Mouse (Mus musculus): ENCODE data around the gene Rassf3. TPM values are rescaled to one million over a fixed set of nuclear protein-coding genes. Genes with fewer than 3 reads are reported as not detected.

The Rassf3 gene
- total RNA-seq, 1 experiment, result 13.1 TPM

- H3K27ac ChIP-seq (ENCODE audit: insufficient read depth, low read depth, low read length, poor library complexity, severe bottlenecking), result no peak overlapping the region
- TF ChIP-seq HCFC1 (IDR thresholded peaks at IDR 0.05; ENCODE audit: borderline replicate concordance, insufficient read depth, low read length) (no peak), CHD2 (IDR thresholded peaks at IDR 0.05; ENCODE audit: low read depth, low read length) (no peak), ZNF384 (IDR thresholded peaks at IDR 0.05; ENCODE audit: low read depth, low read length) (no peak), ZC3H11A (IDR thresholded peaks at IDR 0.05; ENCODE audit: borderline replicate concordance, low read depth, low read length) (no peak), MAFK (IDR thresholded peaks at IDR 0.05; ENCODE audit: insufficient read depth, low read depth, low read length) (no peak)
- DNase-seq (ENCODE audit: low read depth, low spot score), result no peak
- no peaks in the 10 kb centered on the region for H3K9me3 ChIP-seq (ENCODE audit: control insufficient read depth, insufficient read depth, low read depth, low read length)
- in situ Hi-C loops (cut with MboI; ENCODE audit: low sequenced_read_pairs in 2 of 2, unreplicated experiment in 2 of 2), result no loop called here
- H3K4me3 ChIP-seq (ENCODE audit: insufficient read depth in 1 of 2, low read depth in 1 of 2, low read length in 2 of 2, poor library complexity in 1 of 2, severe bottlenecking in 1 of 2), result no peak overlapping the region
- no peaks in the 10 kb centered on the region for H3K36me3 ChIP-seq (ENCODE audit: control insufficient read depth, insufficient read depth, low read length, poor library complexity, severe bottlenecking)
- peaks cover 0 to 8% of the 10 kb centered on the region in 2 experiments; a peak in 3 of 4 replicates for H3K4me1 ChIP-seq (ENCODE audit: control insufficient read depth in 2 of 2, insufficient read depth in 2 of 2, low read length in 2 of 2, poor library complexity in 1 of 2)
- no peak overlapping the region for H3K9ac ChIP-seq (ENCODE audit: insufficient read depth, low read depth, low read length, poor library complexity, severe bottlenecking)
These were observed 16.6 kb upstream of the Rassf3 start for GRCm38 (mm10) chr10:121492608-121493315.

- DNase-seq (ENCODE audit: low read depth, low spot score), result no peak
- H3K27ac ChIP-seq (ENCODE audit: insufficient read depth, low read depth, low read length, poor library complexity, severe bottlenecking), result no peak overlapping the region
- in situ Hi-C loops (cut with MboI; ENCODE audit: low sequenced_read_pairs in 2 of 2, unreplicated experiment in 2 of 2), result no loop called here
- H3K4me3 ChIP-seq (ENCODE audit: insufficient read depth in 1 of 2, low read depth in 1 of 2, low read length in 2 of 2, poor library complexity in 1 of 2, severe bottlenecking in 1 of 2), result no peak overlapping the region
- H3K36me3 ChIP-seq (ENCODE audit: control insufficient read depth, insufficient read depth, low read length, poor library complexity, severe bottlenecking), result no peaks in the 10 kb centered on the region
- H3K9ac ChIP-seq (ENCODE audit: insufficient read depth, low read depth, low read length, poor library complexity, severe bottlenecking), result no peak overlapping the region
- H3K9me3 ChIP-seq (ENCODE audit: control insufficient read depth, insufficient read depth, low read depth, low read length), result no peaks in the 10 kb centered on the region
- TF ChIP-seq ZC3H11A (IDR thresholded peaks at IDR 0.05; ENCODE audit: borderline replicate concordance, low read depth, low read length), result no peak
- TF ChIP-seq ZNF384 (IDR thresholded peaks at IDR 0.05; ENCODE audit: low read depth, low read length), result no peak
- no peak for TF ChIP-seq MAFK (IDR thresholded peaks at IDR 0.05; ENCODE audit: insufficient read depth, low read depth, low read length)
- no peak for TF ChIP-seq CHD2 (IDR thresholded peaks at IDR 0.05; ENCODE audit: low read depth, low read length)
- TF ChIP-seq HCFC1 (IDR thresholded peaks at IDR 0.05; ENCODE audit: borderline replicate concordance, insufficient read depth, low read length), result no peak
- H3K4me1 ChIP-seq (ENCODE audit: control insufficient read depth in 2 of 2, insufficient read depth in 2 of 2, low read length in 2 of 2, poor library complexity in 1 of 2), result peaks cover 0 to 2% of the 10 kb centered on the region in 2 experiments; a peak in 2 of 4 replicates
These were observed 13.8 kb upstream of the Rassf3 start for GRCm38 (mm10) chr10:121489941-121490340.

- Histone ChIP-seq H3K9ac (ENCODE audit: insufficient read depth, low read depth, low read length, poor library complexity, severe bottlenecking) (no peak overlapping the region), H3K36me3 (ENCODE audit: control insufficient read depth, insufficient read depth, low read length, poor library complexity, severe bottlenecking) (no peaks in the 10 kb centered on the region), H3K4me3 (ENCODE audit: insufficient read depth in 1 of 2, low read depth in 1 of 2, low read length in 2 of 2, poor library complexity in 1 of 2, severe bottlenecking in 1 of 2) (no peak overlapping the region), H3K4me1 (ENCODE audit: control insufficient read depth in 2 of 2, insufficient read depth in 2 of 2, low read length in 2 of 2, poor library complexity in 1 of 2) (no peaks in the 10 kb centered on the region), H3K9me3 (ENCODE audit: control insufficient read depth, insufficient read depth, low read depth, low read length) (no peaks in the 10 kb centered on the region), H3K27ac (ENCODE audit: insufficient read depth, low read depth, low read length, poor library complexity, severe bottlenecking) (no peak overlapping the region)
- in situ Hi-C loops (cut with MboI; ENCODE audit: low sequenced_read_pairs in 2 of 2, unreplicated experiment in 2 of 2), result no loop called here
- TF ChIP-seq ZC3H11A (IDR thresholded peaks at IDR 0.05; ENCODE audit: borderline replicate concordance, low read depth, low read length), result no peak
- TF ChIP-seq HCFC1 (IDR thresholded peaks at IDR 0.05; ENCODE audit: borderline replicate concordance, insufficient read depth, low read length), result no peak
- TF ChIP-seq MAFK (IDR thresholded peaks at IDR 0.05; ENCODE audit: insufficient read depth, low read depth, low read length), result no peak
- no peak for TF ChIP-seq CHD2 (IDR thresholded peaks at IDR 0.05; ENCODE audit: low read depth, low read length)
- no peak for TF ChIP-seq ZNF384 (IDR thresholded peaks at IDR 0.05; ENCODE audit: low read depth, low read length)
- no peak for DNase-seq (ENCODE audit: low read depth, low spot score)
These were observed 12.6 kb upstream of the Rassf3 start for GRCm38 (mm10) chr10:121488623-121489299.

GRCm38 (mm10) chr10:121487716-121488115 is 11.6 kb upstream of the Rassf3 start:
- TF ChIP-seq MAFK (IDR thresholded peaks at IDR 0.05; ENCODE audit: insufficient read depth, low read depth, low read length) (no peak), HCFC1 (IDR thresholded peaks at IDR 0.05; ENCODE audit: borderline replicate concordance, insufficient read depth, low read length) (no peak), ZC3H11A (IDR thresholded peaks at IDR 0.05; ENCODE audit: borderline replicate concordance, low read depth, low read length) (no peak), ZNF384 (IDR thresholded peaks at IDR 0.05; ENCODE audit: low read depth, low read length) (no peak), CHD2 (IDR thresholded peaks at IDR 0.05; ENCODE audit: low read depth, low read length) (no peak)
- no peak overlapping the region for H3K27ac ChIP-seq (ENCODE audit: insufficient read depth, low read depth, low read length, poor library complexity, severe bottlenecking)
- no peaks in the 10 kb centered on the region for H3K4me1 ChIP-seq (ENCODE audit: control insufficient read depth in 2 of 2, insufficient read depth in 2 of 2, low read length in 2 of 2, poor library complexity in 1 of 2)
- no peaks in the 10 kb centered on the region for H3K36me3 ChIP-seq (ENCODE audit: control insufficient read depth, insufficient read depth, low read length, poor library complexity, severe bottlenecking)
- DNase-seq (ENCODE audit: low read depth, low spot score), result no peak
- H3K9ac ChIP-seq (ENCODE audit: insufficient read depth, low read depth, low read length, poor library complexity, severe bottlenecking), result no peak overlapping the region
- no peaks in the 10 kb centered on the region for H3K9me3 ChIP-seq (ENCODE audit: control insufficient read depth, insufficient read depth, low read depth, low read length)
- in situ Hi-C loops (cut with MboI; ENCODE audit: low sequenced_read_pairs in 2 of 2, unreplicated experiment in 2 of 2), result no loop called here
- no peak overlapping the region for H3K4me3 ChIP-seq (ENCODE audit: insufficient read depth in 1 of 2, low read depth in 1 of 2, low read length in 2 of 2, poor library complexity in 1 of 2, severe bottlenecking in 1 of 2)
